Mouse (Mus musculus) urinary bladder, adult 18-20 months (tissue): ENCODE data around the gene Angptl2.
A peak's percentile ranks its signal among the peaks of the same experiment; 100 is the strongest.

Experiments
- DNase-seq, 2 experiments: peaks; one replicate each; pipeline ENCODE4 v3.0.0; 2022; ENCODE audit warnings: low spot score in 2 of 2, mixed read lengths in 2 of 2

Angptl2 gene

DNA sequence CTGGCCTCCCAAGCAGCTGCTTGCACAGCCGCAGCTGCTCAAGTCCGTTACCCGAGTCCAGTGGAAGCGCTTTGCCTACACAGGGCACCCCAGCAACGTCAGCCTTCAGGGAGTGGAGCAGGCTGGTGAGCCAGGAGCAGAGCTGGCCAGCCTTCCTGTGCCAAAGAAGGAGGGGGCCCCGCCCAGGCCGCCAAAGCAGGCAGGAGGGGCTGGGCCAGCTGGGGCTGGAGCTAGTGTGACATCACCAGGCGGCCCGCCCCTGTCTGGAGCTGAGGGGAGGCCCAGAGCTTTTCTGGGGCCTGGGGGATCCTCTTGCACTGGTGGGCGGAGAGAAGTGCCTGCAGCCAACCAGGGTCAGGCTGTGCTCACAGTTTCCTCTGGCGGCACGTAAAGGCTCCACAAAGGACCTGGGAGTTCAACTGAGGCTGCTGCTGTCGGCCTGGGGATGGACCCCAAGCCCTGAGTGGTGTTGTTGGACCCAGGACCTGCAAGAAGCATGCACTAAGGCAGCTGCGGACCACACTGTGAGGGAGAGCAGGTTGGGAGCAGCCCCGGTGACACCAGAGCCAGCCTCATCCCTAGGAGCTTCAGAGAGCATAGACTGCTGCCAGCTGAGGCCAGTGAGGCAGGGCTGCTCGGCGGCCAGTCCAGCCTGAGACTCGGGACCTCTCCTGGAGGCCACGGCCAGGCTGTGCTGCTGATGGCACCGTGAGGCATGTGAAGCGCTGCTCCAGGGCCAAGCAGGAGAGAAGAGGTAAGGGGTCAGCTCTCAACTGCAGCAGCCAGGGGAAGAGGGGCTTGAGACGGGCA lies at the start of gene Angptl2:
Angptl2 (plus strand) TSS at position 370 of the 810 bp plus-strand sequence.
- DNase-seq, result peak; percentile 76 to 90

DNA sequence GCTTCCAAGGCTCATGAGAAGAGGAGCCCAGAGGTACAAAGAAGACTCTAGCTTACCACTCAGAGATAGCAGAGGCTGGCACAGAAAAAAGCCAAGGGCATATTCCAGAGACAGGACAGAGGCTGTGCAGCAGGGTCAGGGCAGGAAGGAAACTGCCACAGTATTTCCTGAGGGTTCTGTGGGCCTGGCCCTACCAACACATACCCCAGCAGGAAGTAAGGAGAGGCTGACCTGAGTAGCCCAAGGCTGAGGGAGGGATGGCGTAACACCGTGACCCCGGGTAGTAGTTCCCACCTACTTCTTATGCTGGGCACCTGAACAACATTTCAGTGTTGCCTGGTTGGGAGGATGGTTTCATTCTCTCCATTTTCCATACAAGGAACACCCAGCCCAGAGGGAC lies 48.8 kb upstream of the Angptl2 start:
- DNase-seq, result no peak

DNA sequence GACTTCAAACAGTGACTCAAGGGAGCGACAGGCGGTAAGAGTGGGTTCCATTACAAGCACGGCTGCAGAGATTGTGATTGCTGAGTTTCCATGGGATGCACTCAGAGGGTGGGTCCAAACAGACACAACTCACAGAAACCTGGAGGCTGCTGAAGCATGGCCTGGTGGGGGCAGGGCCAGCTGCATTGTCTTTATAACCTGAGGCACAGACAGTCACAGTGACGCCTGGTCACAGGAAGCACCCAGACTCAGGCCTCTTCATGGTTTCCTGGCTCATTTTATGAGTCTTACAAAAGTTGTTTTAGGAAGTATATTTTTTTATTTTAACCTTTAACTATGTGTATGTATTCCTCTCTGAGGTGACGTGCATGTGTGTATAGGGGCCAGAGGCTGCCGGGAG lies 46.4 kb upstream of the Angptl2 start:
- no peak for DNase-seq

DNA sequence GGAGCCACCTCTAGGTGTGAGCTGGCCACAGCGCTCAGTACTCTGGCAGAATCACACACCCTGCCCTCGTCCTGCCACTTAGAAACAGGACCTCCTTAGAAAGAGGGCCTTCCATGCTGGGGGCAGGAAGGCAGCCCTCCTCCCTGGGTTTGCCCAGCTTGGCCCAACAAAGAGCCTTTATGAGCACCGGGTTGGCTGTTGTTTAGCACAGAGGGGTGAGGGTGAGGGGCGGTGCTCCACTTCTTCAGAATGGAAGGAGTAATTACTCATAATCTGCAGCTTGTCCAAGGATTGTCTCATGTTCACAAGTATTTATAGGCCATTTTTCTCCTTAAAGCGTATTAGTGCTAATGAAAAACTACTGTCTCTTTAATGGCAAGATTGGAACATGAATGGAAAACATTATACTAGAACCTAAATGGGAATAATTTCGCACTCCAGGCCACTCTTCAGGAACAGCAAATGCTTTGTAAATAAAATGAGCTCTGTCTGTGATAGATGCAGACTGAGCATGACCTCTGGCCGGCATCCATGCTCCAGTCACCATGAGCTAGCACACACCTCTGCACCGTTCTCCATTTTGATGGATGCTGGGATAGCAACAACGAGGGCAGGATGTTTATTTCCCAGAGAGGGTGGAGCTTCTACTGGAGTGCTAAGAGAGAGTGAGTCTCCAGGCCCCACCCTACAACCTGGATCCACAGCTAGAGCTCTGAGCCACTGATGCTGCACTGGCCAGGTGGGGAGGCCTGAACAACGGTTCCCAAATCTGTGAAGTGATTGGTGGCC lies 44.9 kb upstream of the Angptl2 start:
- no peak for DNase-seq

DNA sequence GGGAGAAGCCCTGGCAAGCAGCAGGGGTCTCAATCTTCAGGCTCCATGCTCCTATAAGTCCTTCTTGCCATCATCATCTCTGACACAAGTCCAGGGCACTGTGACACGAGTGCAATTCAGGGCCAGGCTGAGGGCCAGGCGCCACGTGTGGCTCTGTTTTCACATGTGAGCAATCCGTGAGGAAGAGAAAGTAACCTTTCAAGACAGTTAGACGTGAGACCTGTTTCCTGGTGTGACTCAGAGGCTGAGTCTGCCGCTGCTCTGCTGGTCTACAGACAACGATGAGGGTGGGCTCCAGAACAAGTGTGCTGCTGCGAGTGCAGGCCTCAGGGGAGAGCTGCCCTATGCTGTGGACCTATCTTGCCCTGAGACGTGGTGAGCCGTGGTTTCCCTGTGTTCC lies 42.7 kb upstream of the Angptl2 start:
- no peak for DNase-seq

DNA sequence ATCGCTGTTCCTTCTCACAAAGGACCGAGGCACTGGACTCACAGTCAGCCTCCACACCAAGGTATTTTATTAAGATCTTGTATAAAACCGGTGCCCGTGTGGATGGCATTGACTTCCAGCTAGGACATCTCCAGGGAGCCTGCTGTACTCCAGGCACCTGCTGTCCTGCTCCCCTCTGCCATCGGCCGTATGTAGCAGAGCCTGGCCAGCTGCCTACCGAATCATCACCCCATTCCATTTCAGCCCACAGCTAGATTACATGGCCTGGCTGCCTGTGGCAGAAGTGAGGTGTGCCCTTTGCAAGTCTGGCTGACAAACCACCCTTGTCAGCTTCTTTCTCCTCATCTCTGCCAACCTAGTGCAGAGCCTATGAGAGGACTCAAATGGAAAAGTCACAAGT lies 42.2 kb upstream of the Angptl2 start:
- DNase-seq, result no peak

DNA sequence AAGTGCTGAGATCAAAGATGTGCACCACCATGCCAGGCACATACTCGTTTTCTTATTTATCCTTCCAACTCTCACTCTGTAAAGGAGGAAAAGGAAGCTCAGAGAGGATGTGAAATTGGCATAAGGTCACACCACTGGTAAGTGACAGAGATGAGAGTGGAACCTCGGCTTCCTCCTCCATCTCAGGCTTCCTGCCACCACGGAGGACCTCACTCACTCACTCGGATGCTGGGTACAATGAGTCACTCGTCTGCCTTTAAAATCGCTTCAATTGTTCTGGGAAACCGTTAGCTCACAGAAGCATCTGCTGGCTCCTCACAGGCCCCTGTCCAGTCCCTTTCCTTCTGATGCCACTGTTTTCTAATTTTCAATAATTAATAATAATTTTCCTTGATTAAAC lies 39.4 kb upstream of the Angptl2 start:
- DNase-seq, result no peak

DNA sequence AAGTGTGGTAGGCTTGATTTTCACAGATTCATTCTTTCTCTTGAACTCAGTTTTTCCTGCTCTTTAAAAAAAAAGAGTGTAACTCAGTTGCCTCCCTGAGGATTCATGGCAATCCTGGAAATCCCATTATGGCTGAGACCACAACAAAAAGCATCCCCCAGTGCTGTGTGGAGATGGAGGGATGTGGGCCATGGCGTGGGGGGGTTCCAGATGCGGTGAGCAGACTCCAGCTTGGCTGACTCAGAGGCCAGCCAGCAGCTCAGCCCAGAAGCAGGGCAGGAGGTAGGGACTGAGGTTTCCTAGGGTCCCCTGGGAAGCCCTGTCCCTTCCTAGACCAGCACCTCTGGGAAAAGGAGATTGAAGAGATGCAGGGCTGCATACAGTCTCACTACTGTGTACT lies 38.9 kb upstream of the Angptl2 start:
- no peak for DNase-seq

DNA sequence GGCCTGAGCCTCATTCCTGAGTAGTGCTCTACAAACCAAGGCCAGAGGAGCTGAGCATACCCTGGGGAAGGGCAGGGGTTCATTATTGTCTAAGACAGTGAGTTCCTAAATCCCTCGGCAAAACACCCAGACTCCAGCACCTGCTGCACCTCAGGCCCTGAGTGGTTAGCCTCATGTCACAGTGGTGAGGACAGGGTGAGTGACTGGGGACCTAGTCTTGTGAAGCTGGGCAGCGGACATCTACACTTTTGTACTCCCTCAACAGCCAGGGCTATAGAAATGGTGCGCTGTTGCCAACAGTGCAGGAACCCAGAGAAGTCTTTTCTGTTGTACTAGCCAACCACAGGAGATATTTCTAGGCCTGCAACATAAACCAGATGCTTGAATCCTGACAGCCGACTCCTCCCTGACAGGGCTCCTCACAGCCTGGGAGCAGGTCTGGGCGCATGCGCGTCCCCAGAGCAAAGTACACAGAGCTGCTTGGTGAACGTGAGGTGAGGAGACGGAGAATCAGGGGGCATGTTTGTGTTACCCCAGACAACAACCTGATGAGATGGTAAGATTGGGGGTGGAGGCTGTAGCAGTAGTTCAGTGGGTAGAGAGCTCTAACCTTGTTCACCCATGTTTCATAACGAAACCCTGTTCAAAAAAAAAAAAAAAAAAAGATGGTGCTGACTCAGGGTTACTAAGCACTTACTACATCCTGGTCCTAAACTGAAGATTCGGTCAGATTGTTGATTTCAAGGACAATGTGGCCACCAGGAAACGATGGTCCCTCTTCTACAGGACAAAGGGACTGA lies 38.2 kb upstream of the Angptl2 start:
- DNase-seq, result no peak

DNA sequence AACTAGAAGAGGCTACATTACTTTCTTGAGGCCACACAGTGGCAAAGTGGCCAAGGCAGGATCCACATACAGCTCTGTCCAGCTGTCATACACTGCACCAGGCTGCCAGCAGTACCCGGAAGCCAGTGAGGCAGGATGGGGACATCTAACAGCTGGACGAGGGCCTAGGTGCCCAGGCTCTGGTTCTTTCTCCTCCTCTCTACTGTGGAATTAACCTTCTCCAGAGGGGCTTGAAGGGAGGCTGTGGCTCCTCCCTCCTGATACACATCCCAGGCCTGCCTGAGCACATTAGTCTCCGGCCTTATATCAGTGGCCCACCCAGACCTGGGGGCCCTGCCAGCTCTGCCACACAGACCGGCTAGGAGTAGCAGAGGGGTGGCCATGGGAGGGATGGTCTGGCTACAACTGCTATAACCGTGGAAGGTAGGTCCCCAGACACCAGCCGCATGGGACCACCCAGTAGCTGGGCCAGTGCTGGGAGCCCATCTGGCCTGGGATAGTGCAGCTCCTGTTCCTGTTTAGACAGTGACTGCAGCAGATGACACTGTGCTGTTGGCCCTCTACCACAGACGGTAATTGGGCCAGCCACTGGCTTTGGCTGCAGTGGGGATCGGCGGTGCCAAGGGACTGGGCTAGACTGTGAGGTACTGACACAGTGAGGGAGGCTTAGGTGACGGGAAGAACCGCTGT lies 37.5 kb upstream of the Angptl2 start:
- DNase-seq, result no peak

DNA sequence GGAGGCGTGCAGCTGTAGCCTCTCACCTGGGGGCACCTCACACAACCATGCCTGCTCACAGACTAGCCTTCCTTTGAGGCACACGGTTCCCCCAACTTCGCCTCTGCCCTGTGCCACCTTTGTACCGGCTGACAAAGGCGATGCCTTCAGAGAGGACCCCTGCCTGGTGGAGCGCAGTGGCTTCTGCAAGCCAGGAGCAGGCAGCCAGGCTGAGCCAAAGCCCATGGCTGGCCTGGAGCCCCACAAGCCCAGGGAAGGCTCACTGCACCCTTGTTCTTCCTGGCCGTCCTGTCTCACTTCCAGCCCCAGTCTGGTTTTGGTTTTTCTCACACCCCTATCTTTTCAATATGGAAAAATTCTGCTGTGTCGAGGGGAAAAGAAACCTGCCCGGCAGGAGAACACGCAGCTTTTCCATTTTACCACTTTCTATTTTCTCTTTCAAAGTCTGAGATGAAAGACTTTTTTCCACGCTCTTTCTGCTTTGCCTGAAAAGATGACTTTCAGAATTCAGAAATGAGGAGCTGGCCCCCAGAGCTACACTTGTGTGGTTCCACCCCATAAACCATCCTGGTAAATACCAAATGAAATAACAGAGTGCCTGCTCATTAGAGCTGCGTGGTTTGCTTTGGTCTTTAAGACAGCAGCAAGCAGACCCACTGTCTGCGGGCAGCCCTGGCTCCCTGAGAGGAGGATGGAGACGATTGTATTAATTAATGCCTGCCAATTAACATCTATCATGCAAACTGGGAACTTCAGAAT lies 36.5 kb upstream of the Angptl2 start:
- no peak for DNase-seq

DNA sequence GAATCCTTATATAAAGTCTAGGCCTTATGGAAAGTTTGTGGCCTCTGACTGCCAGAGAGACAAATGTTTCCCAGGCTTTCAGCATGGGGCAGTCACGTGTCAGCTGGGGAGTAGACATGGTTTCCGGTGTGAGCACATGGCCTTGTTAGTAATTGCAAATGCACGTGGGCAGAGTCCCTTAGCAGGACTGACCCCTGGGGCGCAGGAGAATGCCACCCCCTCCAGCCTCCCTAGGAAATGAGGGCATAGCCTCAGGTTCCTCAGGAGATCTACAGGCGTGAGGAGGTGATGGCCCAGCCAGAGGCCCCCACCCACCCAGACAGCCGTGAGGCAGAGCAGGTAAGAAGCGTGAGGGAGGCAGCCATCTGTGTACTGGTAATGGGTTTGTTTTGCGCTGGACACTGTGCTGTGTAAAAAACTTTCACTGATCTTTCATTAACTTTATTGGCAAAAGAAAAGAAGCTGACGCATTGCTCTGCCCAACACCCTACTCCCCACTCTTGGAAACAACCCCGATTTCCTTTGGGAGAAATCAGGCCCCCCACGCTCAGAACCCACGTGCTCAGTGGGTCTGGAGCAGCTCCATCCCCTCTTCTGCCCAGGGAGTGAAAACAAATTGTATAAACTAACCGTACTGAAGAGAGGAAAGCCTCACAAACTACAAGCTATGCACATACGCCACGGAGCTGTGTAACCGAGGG lies 35.8 kb upstream of the Angptl2 start:
- DNase-seq, result no peak

DNA sequence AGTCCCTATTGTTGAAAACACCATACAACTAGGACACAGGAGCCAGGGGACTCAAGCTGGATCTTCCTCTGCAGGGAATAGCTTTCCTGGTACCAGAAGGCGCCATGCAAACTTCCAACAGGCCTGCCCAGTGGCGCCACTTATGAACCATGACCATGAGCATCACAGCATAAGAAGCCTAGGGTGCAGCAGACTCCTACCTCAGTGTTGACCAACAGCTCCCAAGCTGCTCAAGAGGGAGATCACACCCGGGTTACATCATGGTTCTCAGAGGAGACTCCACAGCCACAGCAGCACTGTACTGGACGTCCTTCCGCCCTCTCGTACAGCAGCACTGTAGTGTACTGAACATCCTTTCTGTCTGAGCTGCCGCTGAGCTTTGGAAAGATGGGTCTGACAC lies 32.5 kb upstream of the Angptl2 start:
- no peak for DNase-seq

DNA sequence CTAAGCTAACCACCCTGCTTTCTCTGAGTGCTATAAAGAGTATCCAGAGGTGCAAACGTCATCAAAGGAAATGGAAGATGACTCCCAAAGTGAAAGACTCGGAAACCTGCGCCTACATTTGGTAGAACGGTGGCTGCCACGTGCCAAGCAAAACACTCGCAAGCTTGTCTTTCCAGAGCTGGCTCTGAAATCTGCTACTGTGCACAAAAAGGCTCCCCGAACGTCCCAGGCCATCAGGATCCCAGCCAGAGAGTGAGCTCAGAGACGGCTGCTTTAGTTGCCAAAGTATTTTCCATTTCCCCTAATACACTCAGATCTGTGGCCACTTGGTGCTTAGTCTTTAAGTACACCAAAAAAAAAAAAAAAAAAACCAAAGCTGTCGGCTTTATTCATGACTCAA lies 31.2 kb upstream of the Angptl2 start:
- no peak for DNase-seq

DNA sequence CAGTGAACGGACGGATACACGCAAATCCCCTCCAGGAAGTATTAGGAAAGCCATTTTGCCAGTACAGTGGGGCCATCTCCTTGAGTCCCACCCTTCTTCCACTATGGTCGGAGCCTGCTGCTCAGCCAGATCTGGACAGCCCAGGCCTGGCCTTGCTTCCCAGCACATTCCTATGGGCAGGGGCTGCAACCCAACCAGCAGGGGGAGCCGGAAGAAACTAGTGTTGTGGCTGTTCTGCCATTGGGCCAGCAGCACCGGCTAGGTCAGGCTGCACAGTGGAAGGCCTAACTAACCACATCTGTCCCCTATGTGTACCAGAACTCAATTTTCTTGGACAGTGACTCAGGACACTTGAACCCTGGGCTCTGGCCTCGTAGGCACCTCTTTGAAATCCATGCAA lies 30.6 kb upstream of the Angptl2 start:
- DNase-seq, result no peak

DNA sequence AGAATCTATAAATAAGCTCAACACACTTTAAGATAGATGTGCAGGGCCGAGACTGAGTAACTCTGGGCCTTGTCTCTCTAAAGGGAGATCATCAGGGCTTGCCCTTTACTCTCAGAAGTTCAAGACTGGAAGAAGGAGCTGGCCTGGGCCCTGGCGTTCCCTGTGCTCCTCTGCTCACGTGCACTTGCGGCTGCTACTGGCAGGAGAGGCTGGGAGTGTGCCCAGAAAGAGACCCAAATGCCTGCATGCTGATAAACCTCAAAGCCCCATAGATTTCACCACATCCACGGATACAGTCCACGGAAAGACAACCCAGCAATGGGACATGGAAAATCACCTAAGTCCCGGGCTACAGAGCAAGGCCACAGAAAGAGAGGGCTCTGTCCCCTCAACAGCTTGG lies 29.4 kb upstream of the Angptl2 start:
- DNase-seq, result no peak

DNA sequence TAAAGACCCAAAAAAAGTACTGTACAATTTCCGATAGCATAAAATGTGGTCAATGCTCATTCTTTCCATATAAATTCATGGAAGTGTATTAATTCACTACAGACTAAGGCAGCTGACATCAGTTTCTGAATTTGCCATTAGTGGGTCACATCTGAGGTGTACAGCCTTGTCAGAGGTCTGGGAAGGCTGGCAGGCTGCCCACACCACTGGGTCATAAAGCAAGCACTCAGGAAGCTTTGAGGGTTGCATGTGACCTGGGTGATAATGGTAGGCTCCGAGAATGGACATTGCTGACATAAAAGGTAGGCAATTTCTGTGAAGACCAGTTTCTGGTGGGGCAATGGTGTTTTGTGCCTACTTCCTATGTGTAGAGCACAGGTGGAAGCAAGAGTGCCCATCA lies 28.0 kb upstream of the Angptl2 start:
- DNase-seq, result no peak

DNA sequence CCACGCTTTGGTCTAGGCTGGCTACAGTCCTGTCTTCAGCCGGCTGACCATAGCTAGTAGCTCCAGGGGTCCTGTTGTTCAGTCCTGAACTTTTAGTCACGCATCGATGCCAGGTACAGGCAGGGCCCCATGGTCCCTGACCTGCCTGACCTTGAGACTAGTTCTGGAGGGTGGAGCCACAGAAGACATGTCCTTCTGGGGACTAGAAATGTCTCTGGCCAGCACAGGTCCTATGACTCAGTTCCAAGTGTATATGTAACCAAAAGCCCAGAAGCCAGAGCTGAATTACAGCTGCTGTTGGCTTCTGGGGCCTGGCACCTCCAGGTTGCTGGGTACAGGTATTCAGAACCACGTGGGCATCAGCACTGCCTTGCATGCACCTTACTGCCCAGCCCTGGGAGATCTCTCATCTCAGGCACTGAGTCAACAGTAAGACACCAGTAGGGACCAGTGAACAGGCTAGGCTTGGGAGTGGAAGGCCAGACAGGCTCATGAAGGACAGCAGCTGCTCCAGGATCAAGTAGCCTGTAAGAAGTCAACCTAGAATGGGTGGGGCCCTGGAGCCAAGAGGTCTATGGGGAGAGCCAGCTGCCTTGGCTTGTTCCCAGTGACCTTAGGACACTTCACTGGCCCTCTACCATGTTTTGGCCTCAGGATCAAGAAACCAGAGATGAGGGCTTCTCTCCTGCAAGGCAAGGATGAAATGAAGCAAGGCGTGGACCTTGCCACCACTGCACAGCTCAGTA lies 26.8 kb upstream of the Angptl2 start:
- DNase-seq, result no peak

DNA sequence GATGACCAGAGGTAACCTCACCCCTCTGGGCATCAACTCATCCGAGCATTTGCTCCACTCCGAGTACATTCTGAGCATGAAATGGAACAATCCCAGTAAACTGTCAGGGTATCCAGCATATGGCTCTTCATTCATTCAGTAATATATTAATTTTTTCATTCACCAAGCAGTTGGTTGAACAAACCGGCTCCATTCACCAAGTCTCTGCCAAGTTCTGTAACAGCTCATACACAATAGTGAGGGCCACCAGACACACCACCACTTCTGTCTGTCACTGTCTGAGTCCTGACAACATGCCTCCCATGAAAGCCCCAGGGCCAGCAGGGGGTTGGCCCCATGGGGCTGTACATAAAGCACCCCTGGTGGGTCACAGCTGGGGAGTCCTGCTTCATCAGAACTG lies 25.9 kb upstream of the Angptl2 start:
- no peak for DNase-seq
